Mouse (Mus musculus) megakaryocyte, embryonic 14.5 days (primary cell): Measurements from ENCODE around the gene Krt23.

Source experiments
- FLI1 ChIP-seq: IDR thresholded peaks from 2 replicates; pipeline ENCODE4 v1.6.1; 2012; ENCODE audit warnings: low read length, inconsistent platforms, mixed read lengths
- GATA1 ChIP-seq: IDR thresholded peaks from 3 replicates; pipeline ENCODE4 v1.6.1; 2012; ENCODE audit warnings: mixed read lengths, low read length, inconsistent platforms, borderline replicate concordance

GRCm38 (mm10) chr11:99454044-99454443, 38.9 kb downstream of the Krt23 start:
- TF ChIP-seq GATA1 = no peak
- no peak for TF ChIP-seq FLI1
